Mouse (Mus musculus) cerebellum, adult 2 months (tissue): ENCODE measurements at regions not wholly inside any gene's neighbourhood (a gene's known extent, or its start where the extent isn't known, plus 50 kb on each side); places are given as distances from the start of the nearest gene placed in this dataset.

Experiments used
- CTCF ChIP-seq: fragments of 200-500 bp; IDR thresholded peaks from 2 replicates; pipeline ENCODE4 v1.5.1; 2011; ENCODE audit warnings: low read depth, mild to moderate bottlenecking, control low read depth, low read length, moderate library complexity, borderline replicate concordance; ENCODE audit not compliant: insufficient read depth
- POLR2A ChIP-seq: fragments of 200-500 bp; IDR thresholded peaks from 2 replicates; pipeline ENCODE4 v1.6.1; 2011; ENCODE audit warnings: low read length, control low read depth, borderline replicate concordance; ENCODE audit not compliant: insufficient read depth

- TF ChIP-seq CTCF (no peak), POLR2A (no peak)
Measured at GRCm38 (mm10) chr15:61689776-61690397, 767.1 kb upstream of the A1bg start.
